Mouse (Mus musculus) layer of hippocampus, adult 2 months (tissue): ENCODE measurements at regions not wholly inside any gene's neighbourhood (a gene's known extent, or its start where the extent isn't known, plus 50 kb on each side); places are given as distances from the start of the nearest gene placed in this dataset.

Experiments
- DNase-seq, 2 experiments: peaks; one replicate each; pipeline ENCODE4 v3.0.0; 2022; ENCODE audit warnings: low spot score in 2 of 2
- H3K27ac ChIP-seq: fragments of 200-600 bp; 2 replicates; pipeline ENCODE4 v1.8.1; 2022
- H3K4me3 ChIP-seq: fragments of 200-600 bp; 2 replicates; pipeline ENCODE4 v1.8.1; 2022; ENCODE audit warnings: mild to moderate bottlenecking
- CTCF ChIP-seq: fragments of 200-600 bp; conservative IDR thresholded peaks from 2 replicates; pipeline ENCODE4 v1.8.1; 2022; ENCODE audit warnings: antibody characterized with exemption, mild to moderate bottlenecking, moderate library complexity

GRCm38 (mm10) chr12:26976284-26977065, 365.9 kb downstream of the Sox11 start:
- no peak overlapping the region for H3K27ac ChIP-seq
- H3K4me3 ChIP-seq: no peak overlapping the region
- DNase-seq: no peak
- TF ChIP-seq CTCF: no peak

DNA sequence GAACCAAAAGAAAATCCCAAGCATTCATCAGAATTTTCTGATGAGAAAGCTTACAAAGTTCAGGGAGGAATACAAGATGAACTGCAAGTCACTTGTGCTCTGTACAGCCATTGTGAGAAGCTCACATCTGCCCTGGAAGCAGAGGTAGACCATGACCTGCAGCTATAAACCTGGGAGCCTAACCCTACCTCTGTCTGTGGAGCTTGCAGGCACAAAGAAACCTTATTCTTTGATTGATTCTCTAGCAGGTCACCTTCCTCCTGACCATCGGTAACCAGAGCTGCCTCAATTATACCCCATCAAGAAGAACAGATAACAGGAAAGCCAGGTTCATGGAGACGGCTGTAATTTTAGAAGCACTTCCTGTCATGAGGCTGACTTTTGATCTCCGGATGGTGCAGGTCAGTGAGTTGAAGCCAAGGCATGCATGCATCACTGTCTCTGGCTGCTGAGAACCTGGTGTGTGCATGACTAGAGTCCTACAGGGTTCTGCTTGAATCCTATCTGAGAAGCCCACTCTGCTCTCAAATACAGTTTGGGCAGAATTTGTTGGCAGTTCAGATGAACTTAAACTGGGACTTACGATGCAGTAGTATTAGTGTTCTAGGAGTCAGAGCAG, 369.8 kb downstream of the Sox11 start:
- DNase-seq: no peak
- H3K27ac ChIP-seq: no peak overlapping the region
- no peak overlapping the region for H3K4me3 ChIP-seq
- TF ChIP-seq CTCF: no peak

DNA sequence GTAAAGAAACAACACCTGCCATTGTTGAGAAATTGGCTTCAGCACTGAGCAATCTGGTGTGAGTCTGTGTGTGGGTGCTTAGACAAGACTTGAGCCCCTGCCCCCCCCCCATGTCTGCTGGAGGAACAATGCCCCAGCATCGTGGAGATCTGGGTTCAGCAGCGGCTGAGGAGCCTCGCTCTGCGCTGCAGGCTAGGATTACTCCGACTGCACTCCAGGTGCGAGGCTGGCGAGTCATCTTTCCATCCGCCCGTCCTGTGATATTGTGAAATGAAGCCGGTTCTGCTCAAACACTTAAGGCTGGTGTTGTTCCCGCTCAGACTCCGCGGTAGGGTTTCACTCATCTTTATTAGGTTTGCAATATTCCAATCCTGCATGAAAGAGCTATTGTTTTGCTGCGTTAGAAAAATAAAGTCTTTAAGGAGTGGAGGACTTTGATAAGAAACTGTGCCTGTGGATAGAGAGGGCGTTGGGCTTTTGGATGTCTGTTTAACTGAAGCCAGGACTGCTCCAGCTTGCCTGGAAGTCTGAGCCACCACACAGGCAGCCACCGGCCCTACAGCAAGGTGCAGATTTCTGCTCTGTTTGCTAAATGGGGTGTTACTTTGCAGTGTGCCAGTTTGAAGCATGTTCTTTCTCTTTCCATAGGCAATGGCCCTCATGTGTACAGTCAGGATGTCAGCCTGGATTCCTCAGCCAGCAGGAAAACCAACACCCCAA, 375.2 kb downstream of the Sox11 start:
- Histone ChIP-seq H3K27ac (no peak overlapping the region), H3K4me3 (no peak overlapping the region)
- TF ChIP-seq CTCF: no peak
- no peak for DNase-seq

DNA sequence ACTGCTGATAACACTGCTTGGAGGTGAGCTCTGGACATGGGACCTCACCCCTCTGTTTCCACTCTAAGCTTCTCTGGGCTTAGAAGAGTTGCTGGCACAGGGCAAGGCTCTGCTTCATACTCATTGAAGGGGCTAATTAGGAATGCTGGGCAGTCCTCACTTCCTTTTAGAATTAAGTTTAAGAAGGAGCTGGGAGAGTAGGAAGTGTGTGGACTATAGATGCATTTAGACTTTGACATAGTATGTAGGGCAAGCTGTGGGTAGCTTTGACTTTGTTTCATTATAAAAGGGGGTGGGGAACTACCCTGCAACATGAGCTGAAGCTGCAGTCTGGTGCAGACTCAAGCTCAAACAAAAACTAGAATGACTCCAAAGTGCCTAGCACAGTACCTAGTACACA, 378.5 kb downstream of the Sox11 start:
- no peak for DNase-seq
- Histone ChIP-seq H3K27ac (no peak overlapping the region), H3K4me3 (no peak overlapping the region)
- TF ChIP-seq CTCF: no peak

- Histone ChIP-seq H3K4me3 (no peak overlapping the region), H3K27ac (no peak overlapping the region)
- TF ChIP-seq CTCF: no peak
- DNase-seq: no peak
Observed at GRCm38 (mm10) chr12:26939831-26940230, 402.5 kb downstream of the Sox11 start.

DNA sequence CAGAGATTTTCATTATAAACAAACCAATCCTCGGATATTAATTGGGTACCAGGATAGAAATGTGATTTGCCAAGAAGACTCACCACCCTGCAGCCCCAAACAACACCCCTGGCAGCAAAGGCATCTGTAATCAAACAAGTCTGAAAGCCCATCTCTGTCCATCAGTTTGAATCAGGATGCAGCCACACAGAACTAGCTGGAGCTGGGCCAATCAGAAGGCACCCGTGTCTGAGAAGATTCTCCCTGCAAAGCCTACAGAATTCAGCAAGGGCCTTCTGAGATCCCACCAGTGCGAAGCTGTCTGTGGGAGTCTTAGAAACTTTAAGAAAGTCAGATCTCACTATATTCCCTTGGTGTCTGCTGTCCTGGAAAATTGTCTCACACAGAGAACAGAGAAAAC, 404.5 kb downstream of the Sox11 start:
- H3K4me3 ChIP-seq: no peak overlapping the region
- DNase-seq: no peak
- no peak for TF ChIP-seq CTCF
- H3K27ac ChIP-seq: no peak overlapping the region

GRCm38 (mm10) chr12:26936696-26937458, 405.5 kb downstream of the Sox11 start:
- Histone ChIP-seq H3K4me3 (no peak overlapping the region), H3K27ac (no peak overlapping the region)
- DNase-seq: no peak
- TF ChIP-seq CTCF: no peak

DNA sequence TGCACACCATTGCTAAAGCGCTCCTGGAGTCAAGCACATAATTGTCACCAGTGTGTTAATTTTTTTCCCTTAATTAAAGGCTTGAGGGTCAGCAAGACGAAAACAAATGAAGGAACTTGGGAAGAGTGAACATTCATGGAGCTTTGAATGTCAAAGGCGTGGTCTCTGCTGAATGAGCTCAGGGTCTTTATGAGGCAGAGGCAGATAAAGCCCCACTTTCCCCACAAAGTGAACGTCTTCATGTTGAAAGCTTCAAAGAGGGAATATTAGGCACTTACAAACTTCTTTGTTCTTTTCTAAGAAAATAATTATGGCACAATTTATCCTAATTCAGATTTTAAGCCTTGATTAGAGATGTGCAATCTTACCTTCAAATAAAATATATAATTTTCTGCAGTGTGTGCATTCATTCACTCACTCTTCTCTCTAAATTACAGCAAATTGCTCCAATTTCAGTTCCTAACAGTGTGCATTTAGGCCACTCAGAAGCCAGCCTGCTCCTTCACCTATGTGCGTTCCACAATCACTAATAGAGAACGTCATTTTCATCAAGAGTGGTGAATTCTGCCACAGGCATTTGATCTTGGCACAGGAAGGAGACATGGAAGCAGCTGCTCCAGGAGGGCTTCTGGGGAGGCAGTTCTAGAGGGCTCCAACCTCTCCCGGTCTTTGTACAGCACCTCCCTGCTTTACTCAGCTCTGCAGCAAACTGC, 412.1 kb downstream of the Sox11 start:
- Histone ChIP-seq H3K27ac (no peak overlapping the region), H3K4me3 (no peak overlapping the region)
- no peak for TF ChIP-seq CTCF
- no peak for DNase-seq

DNA sequence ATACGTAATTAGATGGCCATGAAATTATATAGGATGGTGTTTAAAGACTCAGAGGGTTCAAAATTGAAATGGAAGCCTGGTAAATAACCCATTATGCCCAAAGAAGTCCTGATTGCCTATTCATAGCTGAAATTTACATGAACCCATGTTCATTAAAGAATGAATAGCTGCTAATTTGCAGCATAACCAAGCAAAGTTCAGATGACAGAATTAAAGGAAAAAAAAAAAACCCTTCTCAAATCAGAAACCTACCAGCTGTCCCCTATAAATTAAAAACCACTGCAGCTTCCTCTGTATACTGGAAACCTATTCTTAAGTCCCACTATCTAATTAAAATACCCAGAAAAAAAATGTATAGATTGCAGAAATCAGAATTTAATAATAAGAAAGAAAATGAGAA, 436.2 kb downstream of the Sox11 start:
- H3K27ac ChIP-seq: no peak overlapping the region
- TF ChIP-seq CTCF: no peak
- DNase-seq: no peak
- H3K4me3 ChIP-seq: no peak overlapping the region

- Histone ChIP-seq H3K4me3 (peak overlapping the region; percentile 53; the same call in 1 of the 2 replicates), H3K27ac (no peak overlapping the region)
- no peak for TF ChIP-seq CTCF
- no peak for DNase-seq
Observed at GRCm38 (mm10) chr12:26903894-26904272, 434.9 kb downstream of the Cmpk2 start.

- no peak for TF ChIP-seq CTCF
- Histone ChIP-seq H3K27ac (no peak overlapping the region), H3K4me3 (peak overlapping the region; percentile 53)
- peak; percentile 15 to 24 for DNase-seq
Observed at GRCm38 (mm10) chr12:26903073-26903893, 434.3 kb downstream of the Cmpk2 start.
